Mouse (Mus musculus) liver, adult 2 months (tissue): ENCODE measurements at regions not wholly inside any gene's neighbourhood (a gene's known extent, or its start where the extent isn't known, plus 50 kb on each side); places are given as distances from the start of the nearest gene placed in this dataset.

ENCODE experiments used
- CTCF ChIP-seq: fragments of 200-500 bp; IDR thresholded peaks from 2 replicates; pipeline ENCODE4 v1.5.1; 2011; ENCODE audit warnings: low read depth, low read length, control low read depth
- POLR2A ChIP-seq: fragments of 200-500 bp; IDR thresholded peaks from 2 replicates; pipeline ENCODE4 v1.6.1; 2011; ENCODE audit warnings: low read length, control low read depth; ENCODE audit not compliant: insufficient read depth; ENCODE audit errors: extremely low read depth

DNA sequence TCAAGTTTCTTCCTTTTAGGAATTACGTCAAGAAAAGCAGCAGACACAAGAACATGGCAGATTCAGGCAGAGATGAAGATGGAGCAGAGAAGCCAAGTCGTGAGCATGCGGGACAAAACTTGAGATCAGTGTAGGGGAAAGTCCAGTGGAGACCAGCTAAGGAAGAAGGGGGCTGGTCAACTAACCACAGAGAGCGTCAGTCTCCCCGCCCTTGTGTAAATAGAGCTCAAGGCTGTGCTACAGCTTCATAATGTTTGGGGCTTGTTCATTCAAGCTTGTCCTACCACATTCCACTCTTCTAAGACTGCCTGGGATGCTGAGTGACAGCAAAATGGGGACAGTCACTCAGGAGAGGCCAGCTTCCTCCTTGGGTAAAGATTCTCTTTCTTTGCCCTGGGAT is 274.1 kb upstream of the Jarid2 start:
- no peak for TF ChIP-seq CTCF
- TF ChIP-seq POLR2A, result no peak
